Mouse (Mus musculus) heart, embryonic 13.5 days (tissue): Measurements from ENCODE around the gene Naa35. TPM values are rescaled to one million over a fixed set of nuclear protein-coding genes. Genes with fewer than 3 reads are reported as not detected.

ENCODE experiments used
- ATAC-seq: fragments of 200-750 bp; cut with Nextera tagmentation; 2 replicates; pipeline ENCODE4 v1.8.0; 2017; ENCODE audit warnings: moderate TSS enrichment; ENCODE audit not compliant: insufficient number of reproducible peaks, low FRiP score, low TSS enrichment; ENCODE audit errors: extremely low read depth
- H3K27ac ChIP-seq: fragments of 300-500 bp; sonication (generic); replicated peaks from 2 replicates; pipeline ENCODE4 v1.5.1; 2015; ENCODE audit warnings: moderate library complexity, mild to moderate bottlenecking, inconsistent platforms
- H3K27me3 ChIP-seq: fragments of 300-500 bp; sonication (generic); replicated peaks from 2 replicates; pipeline ENCODE4 v1.6.1; 2015; ENCODE audit warnings: mild to moderate bottlenecking, inconsistent platforms
- H3K36me3 ChIP-seq: fragments of 300-500 bp; sonication (generic); 2 replicates; pipeline ENCODE4 v1.6.1; 2015; ENCODE audit warnings: mild to moderate bottlenecking, inconsistent platforms
- H3K4me1 ChIP-seq: fragments of 300-500 bp; sonication (generic); 2 replicates; pipeline ENCODE4 v1.6.1; 2015; ENCODE audit warnings: inconsistent platforms
- H3K4me2 ChIP-seq: fragments of 300-500 bp; sonication (generic); 2 replicates; pipeline ENCODE4 v1.6.1; 2015; ENCODE audit warnings: inconsistent platforms, mild to moderate bottlenecking, moderate library complexity
- H3K4me3 ChIP-seq: fragments of 300-500 bp; sonication (generic); 2 replicates; pipeline ENCODE4 v1.5.1; 2015; ENCODE audit warnings: moderate library complexity, mild to moderate bottlenecking, inconsistent platforms
- H3K9ac ChIP-seq: fragments of 300-500 bp; sonication (generic); 2 replicates; pipeline ENCODE4 v1.6.1; 2015; ENCODE audit warnings: inconsistent platforms, mild to moderate bottlenecking, moderate library complexity
- H3K9me3 ChIP-seq: fragments of 300-500 bp; sonication (generic); 2 replicates; pipeline ENCODE4 v1.6.1; 2016; ENCODE audit warnings: inconsistent platforms
- WGBS: fragments of 180-500 bp; shearing (Covaris S2); methylation state at CpG from one replicate; pipeline ENCODE4 v1.1.7; 2015; ENCODE audit warnings: mixed read lengths; 5-methylcytosine and 5-hydroxymethylcytosine counted together
- polyA plus RNA-seq: library from polyadenylated mRNA; unstranded; fragments of >200 nt; fragmentation: Nextera tagmentation; extraction: Ambion mirVana; gene quantifications from 2 replicates; pipeline ENCODE4 v1.2.1, GENCODE M21; 2015

Naa35 gene
- polyA plus RNA-seq, 1 experiment from 2014 or later = 68.5 TPM

GRCm38 (mm10) chr13:59554772-59555505, 30.1 kb upstream of the Naa35 start:
- WGBS = 67% methylated on average over 17 of the region's 17 CpGs
- Histone ChIP-seq H3K4me2 (peak overlapping the region; percentile 99; the same call in 1 of the 2 replicates), H3K9ac (peak overlapping the region; percentile 59; the same call in 1 of the 2 replicates), H3K27me3 (no peaks in the 10 kb centered on the region), H3K27ac (no peak overlapping the region), H3K4me1 (peaks cover 24% of the 10 kb centered on the region), H3K36me3 (no peaks in the 10 kb centered on the region), H3K4me3 (no peak overlapping the region), H3K9me3 (no peaks in the 10 kb centered on the region)
- no peak for ATAC-seq

- Histone ChIP-seq H3K4me1 (peaks cover 24% of the 10 kb centered on the region), H3K4me2 (peak overlapping the region; percentile 99), H3K27ac (no peak overlapping the region), H3K27me3 (no peaks in the 10 kb centered on the region), H3K36me3 (no peaks in the 10 kb centered on the region), H3K4me3 (peak overlapping the region; percentile 79), H3K9ac (peak overlapping the region; percentile 59; the same call in 1 of the 2 replicates), H3K9me3 (no peaks in the 10 kb centered on the region)
- no peak for ATAC-seq
- 77% methylated on average over 8 of the region's 8 CpGs for WGBS
Measured at GRCm38 (mm10) chr13:59555613-59556192, 29.4 kb upstream of the Naa35 start.

GRCm38 (mm10) chr13:59556670-59557069, 28.4 kb upstream of the Naa35 start:
- Histone ChIP-seq H3K9me3 (no peaks in the 10 kb centered on the region), H3K9ac (peak overlapping the region; percentile 91), H3K4me3 (peak overlapping the region; percentile 79), H3K4me2 (peak overlapping the region; percentile 99), H3K36me3 (no peaks in the 10 kb centered on the region), H3K27ac (peak overlapping the region; percentile 70), H3K27me3 (no peaks in the 10 kb centered on the region), H3K4me1 (peaks cover 24% of the 10 kb centered on the region)
- WGBS = under 1% methylated on average over 44 of the region's 45 CpGs
- peak; percentile 50 for ATAC-seq

- H3K36me3 ChIP-seq = no peaks in the 10 kb centered on the region
- H3K9ac ChIP-seq = peak overlapping the region; percentile 91
- H3K27me3 ChIP-seq = no peaks in the 10 kb centered on the region
- WGBS = under 1% methylated on average over 17 of the region's 73 CpGs
- H3K9me3 ChIP-seq = no peaks in the 10 kb centered on the region
- ATAC-seq = peak; percentile 87
- peaks cover 24% of the 10 kb centered on the region for H3K4me1 ChIP-seq
- peak overlapping the region; percentile 70 for H3K27ac ChIP-seq
- H3K4me3 ChIP-seq = peak overlapping the region; percentile 79
- peak overlapping the region; percentile 99 for H3K4me2 ChIP-seq
Measured at GRCm38 (mm10) chr13:59557185-59557985, 27.7 kb upstream of the Naa35 start.

GRCm38 (mm10) chr13:59558776-59559175, 26.3 kb upstream of the Naa35 start:
- 89% methylated on average over 5 of the region's 5 CpGs for WGBS

DNA sequence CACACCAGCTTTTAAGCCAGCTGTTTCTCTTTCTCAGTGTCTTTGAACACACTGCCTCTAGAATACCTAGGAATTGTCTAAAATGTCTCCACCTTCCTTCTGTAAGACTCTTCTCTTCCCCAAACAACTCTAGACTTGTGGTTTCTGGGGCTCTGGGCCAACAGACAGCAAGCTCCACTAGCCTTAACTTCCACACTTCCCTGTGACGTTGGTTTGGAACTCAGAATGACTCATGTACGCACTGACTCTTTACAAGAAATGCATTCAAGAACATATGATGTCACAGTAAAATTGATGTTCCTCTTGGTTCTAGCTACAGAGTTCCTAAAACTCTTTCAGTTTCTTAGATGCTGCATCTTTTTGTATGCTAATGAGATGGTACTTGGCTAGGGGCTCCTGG, 22.6 kb upstream of the Naa35 start:
- no peak for ATAC-seq
- no peaks in the 10 kb centered on the region for H3K9me3 ChIP-seq
- H3K27me3 ChIP-seq = no peaks in the 10 kb centered on the region
- no peak overlapping the region for H3K4me3 ChIP-seq
- H3K36me3 ChIP-seq = no peaks in the 10 kb centered on the region
- WGBS = 71% methylated on average over 2 of the region's 2 CpGs
- H3K27ac ChIP-seq = no peak overlapping the region
- H3K4me1 ChIP-seq = peaks cover 6% of the 10 kb centered on the region
- H3K4me2 ChIP-seq = no peak overlapping the region
- H3K9ac ChIP-seq = no peak overlapping the region

More at GRCm38 (mm10) chr13:59558776-59559175, 26.3 kb upstream of the Naa35 start:
- H3K4me1 ChIP-seq = peaks cover 24% of the 10 kb centered on the region
- no peak for ATAC-seq
- H3K27ac ChIP-seq = no peak overlapping the region
- no peaks in the 10 kb centered on the region for H3K36me3 ChIP-seq
- no peak overlapping the region for H3K4me3 ChIP-seq
- H3K9ac ChIP-seq = no peak overlapping the region
- H3K9me3 ChIP-seq = no peaks in the 10 kb centered on the region
- no peaks in the 10 kb centered on the region for H3K27me3 ChIP-seq
- H3K4me2 ChIP-seq = no peak overlapping the region

- Histone ChIP-seq H3K27me3 (no peaks in the 10 kb centered on the region), H3K27ac (no peak overlapping the region), H3K4me3 (no peak overlapping the region), H3K9me3 (no peaks in the 10 kb centered on the region), H3K9ac (no peak overlapping the region), H3K36me3 (no peaks in the 10 kb centered on the region), H3K4me2 (no peak overlapping the region), H3K4me1 (no peaks in the 10 kb centered on the region)
- 69% methylated on average over 4 of the region's 4 CpGs for WGBS
- ATAC-seq = no peak
Measured at GRCm38 (mm10) chr13:59564505-59564904, 20.6 kb upstream of the Naa35 start.

GRCm38 (mm10) chr13:59564923-59565322, 20.1 kb upstream of the Naa35 start:
- Histone ChIP-seq H3K4me1 (no peaks in the 10 kb centered on the region), H3K4me2 (no peak overlapping the region)
- WGBS = 75% methylated on average over 10 of the region's 10 CpGs

DNA sequence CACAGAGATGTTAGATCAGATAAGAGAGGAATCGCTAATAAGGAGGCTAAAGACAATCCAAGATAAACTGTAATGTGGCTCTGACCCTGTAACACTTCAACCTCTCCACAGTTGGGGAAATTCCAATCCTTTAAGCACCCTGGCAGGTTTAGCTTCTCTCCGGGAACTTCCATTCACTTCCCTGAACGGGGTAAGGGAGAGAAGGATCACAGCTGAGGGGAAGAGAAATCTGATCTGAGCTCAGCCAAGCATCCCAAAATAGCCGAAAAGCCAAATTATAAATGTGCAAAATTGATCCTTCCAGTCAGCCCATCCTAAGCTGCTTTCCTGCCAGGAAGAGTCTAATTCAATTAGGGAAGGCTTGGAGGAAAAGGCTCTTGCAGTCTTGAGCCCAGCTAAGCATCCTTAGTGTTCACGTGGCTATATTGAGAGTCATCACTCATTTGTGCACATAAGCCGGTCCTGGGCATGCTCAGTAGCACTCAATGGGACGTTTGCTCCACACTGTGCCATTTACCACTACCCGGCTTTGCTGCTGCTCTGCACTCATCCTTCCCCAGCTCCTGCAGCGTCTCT, 19.0 kb upstream of the Naa35 start:
- no peaks in the 10 kb centered on the region for H3K36me3 ChIP-seq
- H3K27ac ChIP-seq = no peak overlapping the region
- no peaks in the 10 kb centered on the region for H3K27me3 ChIP-seq
- H3K9ac ChIP-seq = no peak overlapping the region
- WGBS = 58% methylated on average over 9 of the region's 9 CpGs
- no peak overlapping the region for H3K4me3 ChIP-seq
- H3K4me1 ChIP-seq = no peaks in the 10 kb centered on the region
- ATAC-seq = no peak
- H3K9me3 ChIP-seq = no peaks in the 10 kb centered on the region
- no peak overlapping the region for H3K4me2 ChIP-seq

More at GRCm38 (mm10) chr13:59564923-59565322, 20.1 kb upstream of the Naa35 start:
- Histone ChIP-seq H3K27ac (no peak overlapping the region), H3K4me3 (no peak overlapping the region), H3K9ac (no peak overlapping the region), H3K27me3 (no peaks in the 10 kb centered on the region), H3K36me3 (no peaks in the 10 kb centered on the region), H3K9me3 (no peaks in the 10 kb centered on the region)
- no peak for ATAC-seq

DNA sequence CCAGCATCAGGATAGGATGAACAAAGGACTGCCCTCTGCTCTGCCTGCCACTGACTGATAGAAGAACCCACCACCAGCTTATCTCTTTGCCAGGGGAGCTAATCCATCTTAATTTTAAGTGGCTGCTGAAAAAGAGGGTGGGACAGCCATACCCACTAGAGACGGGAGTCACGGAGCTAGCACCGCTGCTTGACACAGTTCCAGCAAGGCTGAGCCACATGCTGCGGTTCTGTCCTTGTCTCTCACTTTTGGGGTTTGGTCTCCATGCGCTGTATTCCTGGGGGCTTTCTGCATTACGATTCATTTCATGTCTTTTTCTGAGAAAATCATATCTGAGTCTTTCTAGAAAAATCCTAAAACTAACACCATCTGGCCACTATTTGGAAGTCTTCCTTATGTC, 14.0 kb upstream of the Naa35 start:
- no peaks in the 10 kb centered on the region for H3K36me3 ChIP-seq
- 64% methylated on average over 6 of the region's 6 CpGs for whole genome bisulfite sequencing
- H3K4me3 ChIP-seq = no peak overlapping the region
- H3K27ac ChIP-seq = no peak overlapping the region
- no peaks in the 10 kb centered on the region for H3K9me3 ChIP-seq
- no peaks in the 10 kb centered on the region for H3K4me1 ChIP-seq
- H3K9ac ChIP-seq = no peak overlapping the region
- H3K27me3 ChIP-seq = no peaks in the 10 kb centered on the region
- H3K4me2 ChIP-seq = no peak overlapping the region
- no peak for ATAC-seq

GRCm38 (mm10) chr13:59572549-59572948, 12.5 kb upstream of the Naa35 start:
- H3K27me3 ChIP-seq = 0 out of 2 replicates have a peak, but pooled peaks cover 3% of the 10 kb centered on the region
- H3K36me3 ChIP-seq = no peaks in the 10 kb centered on the region
- H3K9me3 ChIP-seq = no peaks in the 10 kb centered on the region
- H3K27ac ChIP-seq = no peak overlapping the region
- H3K9ac ChIP-seq = no peak overlapping the region
- WGBS = 75% methylated on average over 2 of the region's 2 CpGs
- H3K4me1 ChIP-seq = no peaks in the 10 kb centered on the region
- ATAC-seq = no peak
- no peak overlapping the region for H3K4me3 ChIP-seq
- H3K4me2 ChIP-seq = no peak overlapping the region
